Mouse (Mus musculus) megakaryocyte progenitor cell, adult 5-6 weeks (primary cell): Measurements from ENCODE around the gene Akt1. TPM values are rescaled to one million over a fixed set of nuclear protein-coding genes. Genes with fewer than 3 reads are reported as not detected.

Source experiments
- ATAC-seq: replicated peaks from 2 replicates; pipeline ENCODE4 v1.8.0; 2016; ENCODE audit warnings: mild to moderate bottlenecking, moderate TSS enrichment, inconsistent platforms; ENCODE audit not compliant: poor library complexity
- total RNA-seq, 2 experiments: library from RNA; stranded (forward) in 1 of 2; stranded (reverse) in 1 of 2; fragments of 157-497, 149-512 nt in 1 of 2; fragments of 200-1000 nt in 1 of 2; gene quantifications; 2 replicates each; pipeline versions ENCODE4 v1.2.3 to v1.2.4; 2015 to 2017

Akt1 gene
- total RNA-seq (2015) (84.3 and 85.6 TPM in 2 replicates), total RNA-seq (2017) (74.8 and 96.1 TPM in 2 replicates)

DNA sequence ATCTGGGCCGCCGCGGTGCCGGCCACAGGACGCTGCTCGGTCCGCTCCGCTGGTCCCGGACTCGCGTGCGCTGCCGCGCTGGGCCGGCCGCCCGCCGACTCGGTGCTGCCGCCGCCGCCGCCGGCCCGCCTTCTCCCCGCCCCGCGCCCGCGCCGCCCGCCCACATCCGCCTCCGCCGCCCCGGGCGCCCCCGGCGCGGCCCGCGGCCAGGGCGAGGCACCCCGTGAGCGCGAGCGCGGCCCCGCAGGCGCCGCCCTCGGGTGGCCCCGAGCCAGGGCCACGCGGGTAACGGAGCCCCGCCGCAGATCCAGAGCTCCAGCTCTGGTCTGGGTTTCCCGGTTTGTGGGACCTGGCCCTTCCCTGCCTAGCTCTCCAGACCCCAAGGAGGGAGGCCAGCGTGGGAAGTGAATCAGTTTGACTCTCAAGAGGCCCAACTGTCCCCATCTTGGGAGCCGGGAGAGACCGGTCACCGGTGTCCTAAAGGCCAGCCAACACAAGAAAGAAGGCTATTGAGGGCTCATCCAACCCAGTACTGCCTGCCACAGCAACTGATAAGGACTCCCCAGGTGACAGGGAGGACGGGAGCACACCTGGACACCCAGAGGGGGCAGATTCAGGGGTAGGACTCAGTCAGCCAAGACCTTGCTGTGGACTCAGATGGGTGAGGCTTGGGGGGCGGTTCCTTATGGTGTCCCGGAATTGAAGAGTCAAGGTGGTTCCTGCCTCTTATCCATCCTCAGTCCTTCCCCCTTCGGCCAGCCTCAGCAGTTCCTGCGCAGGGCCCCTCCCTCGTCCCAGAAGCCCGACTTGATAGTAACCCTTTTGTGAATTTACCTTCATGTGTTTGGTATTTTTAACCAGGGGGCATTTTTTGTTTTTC, at the start of gene Akt1:
Gene Akt1 (minus strand): TSS at position 753 of the 880 bp plus-strand sequence.
- peak; percentile 52 for ATAC-seq

DNA sequence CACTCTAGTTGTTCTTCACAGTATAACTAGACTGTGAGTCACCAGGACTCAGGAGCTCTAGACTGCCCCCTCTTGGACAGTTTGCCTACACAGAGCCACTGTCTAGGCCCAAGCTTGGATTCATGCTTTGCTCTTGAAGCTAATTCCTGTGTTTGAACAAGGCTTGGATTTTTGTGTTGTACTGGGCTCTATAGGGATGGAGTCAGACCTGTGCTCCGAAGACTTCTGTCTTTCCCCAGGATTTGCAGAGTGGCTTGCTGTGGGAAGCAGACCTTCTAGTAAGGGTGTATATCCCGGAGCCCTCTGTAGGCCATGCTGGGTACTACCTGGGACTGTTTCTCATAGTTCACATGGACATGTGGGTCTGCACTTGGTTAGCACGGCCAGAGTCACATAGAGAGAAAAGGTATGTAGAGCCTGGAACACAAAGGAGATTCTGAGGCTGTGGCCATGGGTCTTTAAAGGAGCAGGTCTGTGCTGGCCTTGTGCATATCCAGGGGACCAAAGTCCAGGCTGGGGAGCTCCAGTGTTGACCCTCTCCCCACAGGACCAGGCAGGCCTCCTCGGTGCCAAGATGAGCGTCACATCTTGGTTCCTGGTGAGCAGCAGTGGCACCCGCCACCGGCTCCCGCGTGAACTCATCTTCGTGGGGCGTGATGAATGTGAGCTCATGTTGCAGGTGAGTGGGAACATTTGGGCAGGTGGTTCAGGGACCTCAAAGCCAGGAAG, 49.6 kb upstream of the Akt1 start:
- peak; percentile 78 for ATAC-seq

DNA sequence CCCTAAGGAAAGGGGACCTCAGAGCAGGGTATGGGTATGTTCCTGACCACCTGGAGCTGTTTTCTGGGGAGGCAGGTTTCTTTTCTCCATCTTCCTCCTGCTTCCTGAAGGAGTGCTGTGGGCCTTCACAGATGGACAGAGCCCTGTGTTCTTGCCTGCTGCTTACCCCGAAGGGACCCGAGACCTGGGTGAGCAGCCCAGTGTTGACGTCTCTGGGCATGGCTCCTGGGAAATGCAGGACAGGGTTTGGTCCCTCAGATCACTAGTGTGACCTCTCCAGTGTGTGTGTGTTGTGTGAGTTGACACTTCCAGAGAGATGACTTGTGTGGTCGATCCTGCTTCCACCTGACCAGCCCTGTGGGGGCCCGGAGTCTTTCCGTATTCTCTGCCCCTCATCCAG, 48.8 kb upstream of the Akt1 start:
- no peak for ATAC-seq

DNA sequence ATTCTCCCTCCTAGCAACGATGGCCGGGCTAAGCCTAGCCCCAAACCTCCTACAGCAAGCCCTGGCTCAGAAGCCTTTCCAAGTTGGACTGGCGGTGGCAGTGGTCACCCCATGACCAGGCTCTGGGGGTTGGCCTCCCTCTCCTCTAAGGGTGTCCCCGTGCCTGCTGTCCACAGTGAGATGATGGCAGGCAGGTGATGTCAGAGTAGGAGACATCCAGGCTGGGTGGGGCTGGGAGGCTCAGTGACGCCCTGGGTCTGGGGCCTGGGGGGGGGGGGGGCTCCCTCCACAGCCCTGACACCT, 48.3 kb upstream of the Akt1 start:
- ATAC-seq, result no peak

DNA sequence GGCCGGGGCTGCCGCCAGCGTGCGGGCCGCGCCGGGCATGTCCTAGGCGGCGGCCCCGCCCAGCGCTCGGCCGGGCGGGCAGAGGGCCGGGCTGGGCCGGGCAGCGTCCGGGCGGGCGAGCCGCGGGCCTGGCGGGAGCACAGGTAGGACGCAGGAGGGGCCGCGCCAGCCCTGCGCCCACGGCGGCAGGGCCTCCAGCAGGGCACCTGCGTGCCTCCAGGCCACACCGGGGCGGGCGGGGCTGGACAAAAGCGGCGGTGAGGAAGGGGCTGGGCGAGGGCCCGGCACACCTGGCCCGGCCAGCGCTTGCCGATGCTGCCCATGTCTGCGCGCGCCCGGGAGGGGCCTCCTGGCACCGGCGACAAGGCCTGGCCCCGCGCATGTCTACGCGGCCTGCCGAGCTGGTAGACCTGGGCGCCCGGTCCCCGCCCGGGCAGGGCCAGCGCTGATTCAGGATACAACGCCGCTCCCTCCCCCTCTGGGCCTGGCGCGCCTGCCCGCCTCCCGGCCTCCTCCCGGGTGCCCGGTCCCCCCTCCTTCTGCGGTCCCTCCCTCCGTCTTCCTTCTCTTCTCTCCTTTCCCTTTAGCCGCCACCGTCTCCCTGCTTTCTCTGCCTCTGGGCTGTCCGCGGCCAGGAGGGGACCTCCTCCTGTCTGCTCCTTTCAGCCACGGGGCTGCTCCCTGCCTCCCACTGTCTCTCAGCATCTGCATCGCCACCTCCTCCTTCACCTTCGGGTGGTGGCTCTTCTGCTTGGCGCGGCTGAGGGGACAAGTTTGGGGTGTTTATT, 47.8 kb upstream of the Akt1 start:
- ATAC-seq, result peak; percentile 10

DNA sequence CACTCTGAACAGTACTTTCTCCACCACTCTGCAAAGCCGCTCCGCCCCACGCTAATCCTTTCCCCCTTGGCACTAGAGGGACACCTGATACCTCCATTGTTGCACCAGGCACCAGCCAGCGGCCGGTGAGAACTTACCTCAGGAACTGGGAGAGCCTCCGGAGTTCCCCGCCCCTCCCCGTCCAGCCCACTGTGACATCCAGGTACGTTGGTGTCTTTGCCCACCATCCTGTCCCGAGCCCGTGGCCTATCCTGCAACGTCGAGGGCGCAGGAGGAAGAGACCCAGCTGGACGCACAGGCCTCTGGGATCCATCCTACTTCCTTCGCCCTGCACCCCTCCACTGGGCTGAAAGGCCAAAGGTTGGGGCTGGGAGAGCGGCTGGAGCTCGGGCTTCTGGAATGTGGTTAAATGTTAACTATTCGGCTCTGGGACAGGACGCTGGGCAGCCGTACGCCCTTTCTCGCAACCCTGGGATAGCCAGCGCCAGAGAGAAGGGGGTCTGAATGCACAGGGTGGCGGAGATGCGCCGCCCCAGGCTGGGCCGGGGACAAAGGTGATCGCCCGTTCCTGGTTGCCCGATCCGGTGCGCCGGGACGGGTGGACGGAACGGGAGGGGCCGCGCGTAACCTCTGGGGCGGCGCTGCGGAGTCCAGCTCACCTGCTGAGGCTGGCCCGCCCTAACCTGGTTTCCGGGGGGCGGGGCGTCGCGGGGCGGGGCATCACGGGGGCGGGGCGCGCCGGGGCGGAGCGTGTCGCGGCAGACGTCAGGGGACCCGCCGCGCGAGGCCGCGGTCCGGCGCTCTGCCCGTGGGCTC, 46.9 kb upstream of the Akt1 start:
- ATAC-seq, result peak; percentile 14; the same call in 1 of the 2 replicates

GRCm38 (mm10) chr12:112720890-112721423, 46.3 kb upstream of the Akt1 start:
- ATAC-seq, result no peak

- no peak for ATAC-seq
These were observed 45.5 kb upstream of the Akt1 start, which contains the start of gene Cep170b for GRCm38 (mm10) chr12:112720216-112720615. Gene Cep170b, plus strand, starts transcription at chr12:112720455.

DNA sequence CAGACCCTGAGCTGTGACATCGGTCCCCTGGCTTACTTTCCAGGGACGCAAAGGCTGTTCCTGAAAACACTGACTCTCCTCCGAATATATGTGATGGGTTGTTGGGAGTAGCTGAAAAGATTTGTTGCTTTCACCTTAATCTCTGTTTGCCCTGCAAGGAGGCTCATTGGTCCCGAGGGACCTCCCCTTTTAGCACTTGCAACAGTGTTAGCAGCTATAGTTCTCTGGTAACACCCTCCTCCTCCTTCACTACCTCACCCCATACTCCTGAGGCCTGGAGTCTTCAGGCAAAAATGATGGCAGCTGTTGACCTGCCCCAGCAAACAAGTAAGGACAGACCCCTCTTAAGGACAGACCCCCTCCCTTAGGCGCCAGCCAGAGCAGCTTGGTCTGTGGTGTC, 44.3 kb upstream of the Akt1 start:
- no peak for ATAC-seq

GRCm38 (mm10) chr12:112717140-112717539, 42.5 kb upstream of the Akt1 start:
- ATAC-seq, result peak; percentile 82

DNA sequence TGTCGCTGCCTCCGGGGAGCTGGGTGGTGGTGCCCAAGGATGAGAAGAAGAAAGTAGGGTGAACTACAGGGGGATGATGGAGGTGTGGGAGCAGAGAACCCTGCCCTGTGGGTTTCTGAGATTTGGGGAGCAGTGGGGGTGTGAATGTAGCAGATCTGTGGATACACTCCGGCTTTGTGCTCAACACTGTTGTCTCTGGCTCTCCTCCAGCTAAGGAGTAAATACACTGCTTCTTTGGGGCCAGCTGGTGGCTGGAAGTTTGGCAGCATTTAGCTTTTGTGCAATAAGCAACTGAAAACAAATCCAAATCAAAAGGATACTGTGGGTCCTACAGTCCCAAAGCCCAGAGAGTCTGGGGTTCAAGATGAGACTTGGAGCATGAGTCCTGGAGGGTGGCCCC, 39.3 kb upstream of the Akt1 start:
- no peak for ATAC-seq

DNA sequence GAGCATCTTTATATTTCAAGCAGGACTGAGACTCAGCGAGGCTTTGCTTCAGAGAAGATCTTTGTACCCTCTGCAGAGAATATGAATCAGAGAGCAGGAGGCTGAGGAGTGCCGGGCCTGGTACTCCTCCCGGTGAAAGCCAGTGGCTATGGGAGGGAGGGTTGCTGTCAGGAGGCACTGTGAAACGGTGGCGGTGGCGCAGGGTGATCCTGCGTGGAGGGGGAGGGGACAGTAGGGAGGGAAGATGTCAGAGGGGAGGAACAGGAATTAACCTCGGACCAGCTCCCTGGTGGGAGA, 32.8 kb upstream of the Akt1 start:
- no peak for ATAC-seq

DNA sequence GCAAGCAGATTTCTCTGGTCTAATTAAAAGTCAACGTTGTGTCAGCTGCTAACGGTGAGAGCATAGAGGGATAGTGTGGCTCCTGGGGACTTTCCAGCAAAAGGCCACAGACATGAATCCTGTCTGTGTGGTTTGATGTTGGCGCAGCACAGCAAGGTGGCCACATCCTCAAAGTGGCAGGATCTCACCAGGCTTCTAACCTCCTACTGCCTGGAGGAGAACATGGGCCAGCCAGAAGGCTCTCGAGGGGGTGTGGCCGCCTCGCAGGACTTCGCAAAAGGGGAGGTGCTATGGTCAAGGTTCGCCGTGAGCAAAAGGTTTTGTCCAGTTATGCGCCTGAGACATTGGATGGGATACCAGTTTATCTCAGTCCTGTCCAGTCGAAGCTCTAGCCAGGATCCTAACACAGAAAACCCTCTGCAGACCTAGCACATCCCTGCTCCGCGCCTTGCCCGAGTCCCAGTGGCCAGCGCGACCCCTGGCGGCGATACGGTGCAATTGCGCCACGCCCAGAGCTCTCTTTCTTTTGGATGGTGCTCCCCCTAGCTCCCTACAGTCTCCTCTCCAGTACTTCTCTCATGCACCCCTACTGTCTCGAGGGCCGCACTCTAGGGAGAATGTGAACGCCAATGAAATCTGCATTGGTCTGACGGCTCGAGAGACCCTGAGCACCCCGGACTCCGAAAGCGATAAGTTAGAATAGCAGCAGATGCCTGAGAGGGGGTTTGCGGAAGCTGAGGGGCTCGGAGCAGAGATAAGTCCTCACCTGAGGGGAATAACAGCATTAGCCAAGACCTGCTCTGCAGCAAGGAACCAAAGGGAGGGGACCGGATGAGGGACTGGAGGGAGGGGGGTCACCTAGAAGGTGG, 32.3 kb upstream of the Akt1 start:
- ATAC-seq, result peak; percentile 99

- 0 out of 2 replicates have a peak, but pooled peaks have one; percentile 9 for ATAC-seq
These were observed 28.0 kb upstream of the Akt1 start for GRCm38 (mm10) chr12:112702374-112703320.

- ATAC-seq, result no peak
These were observed 25.8 kb upstream of the Akt1 start for GRCm38 (mm10) chr12:112700522-112700921.

- no peak for ATAC-seq
These were observed 22.2 kb upstream of the Akt1 start for GRCm38 (mm10) chr12:112696806-112697425.

DNA sequence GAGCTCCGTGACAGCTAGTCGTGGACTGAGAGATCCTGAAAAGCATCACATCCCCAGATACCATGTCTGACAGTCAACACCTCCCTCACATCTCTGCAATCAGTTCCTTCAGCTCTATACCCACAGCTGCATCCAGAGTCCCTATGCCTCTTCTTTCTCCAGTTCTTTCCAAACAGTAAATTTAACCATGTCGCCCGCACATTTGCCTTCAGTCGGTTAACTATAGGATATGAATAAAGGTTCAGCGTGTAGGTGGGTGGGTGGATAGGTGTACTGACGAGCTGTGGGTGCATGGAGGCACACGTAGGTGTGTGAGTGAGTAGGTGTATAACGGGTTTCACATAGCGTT, 19.4 kb upstream of the Akt1 start:
- no peak for ATAC-seq
